Mouse (Mus musculus): ENCODE data around the gene Gm49393. TPM values are rescaled to one million over a fixed set of nuclear protein-coding genes. Genes with fewer than 3 reads are reported as not detected.

Gm49393 gene
- polyA plus RNA-seq (2012; rRNA removed), result not detected in 2 replicates

GRCm38 (mm10) chr13:60935490-60935889, at the start of gene Gm49393:
Gene Gm49393 (minus strand): TSS chr13:60935590.

GRCm38 (mm10) chr13:60941884-60942283, 6.5 kb upstream of the Gm49393 start, which contains the start of gene Tpbpa:
Gene Tpbpa (minus strand): TSS chr13:60941984.

GRCm38 (mm10) chr13:60936500-60936901, 1.1 kb upstream of the Gm49393 start, which contains the start of the genes Gm49391 and Ctla2a:
Gene Gm49391 (minus strand): TSS chr13:60936571.
Gene Ctla2a (minus strand): TSS chr13:60936625.

GRCm38 (mm10) chr13:60904780-60905179, 30.6 kb downstream of the Gm49393 start, which contains the start of gene Tpbpb:
Gene Tpbpb (minus strand): TSS chr13:60904880.

DNA sequence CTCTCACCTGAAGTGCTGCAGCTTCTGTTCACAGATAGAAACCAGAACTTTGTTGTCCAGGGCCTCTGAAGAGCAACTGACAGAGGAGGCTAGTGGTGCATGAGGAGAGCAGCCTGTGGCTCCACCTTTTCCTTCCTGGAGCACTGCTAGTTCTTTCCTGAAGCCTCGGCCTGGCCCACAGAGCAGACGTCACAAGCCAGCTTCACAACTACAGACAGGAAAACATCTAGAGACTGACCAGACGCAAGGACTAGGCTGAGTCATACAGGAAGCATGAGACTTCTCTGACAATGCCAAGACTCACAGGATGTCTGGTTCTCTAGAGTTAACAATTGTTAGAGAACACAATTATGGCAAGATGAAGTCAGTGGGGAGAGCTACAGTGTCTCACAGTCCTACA, 38.1 kb downstream of the Gm49393 start, which contains the start of gene Ctla2b:
Gene Ctla2b (minus strand): TSS at position 120 of the 400 bp plus-strand sequence.

DNA sequence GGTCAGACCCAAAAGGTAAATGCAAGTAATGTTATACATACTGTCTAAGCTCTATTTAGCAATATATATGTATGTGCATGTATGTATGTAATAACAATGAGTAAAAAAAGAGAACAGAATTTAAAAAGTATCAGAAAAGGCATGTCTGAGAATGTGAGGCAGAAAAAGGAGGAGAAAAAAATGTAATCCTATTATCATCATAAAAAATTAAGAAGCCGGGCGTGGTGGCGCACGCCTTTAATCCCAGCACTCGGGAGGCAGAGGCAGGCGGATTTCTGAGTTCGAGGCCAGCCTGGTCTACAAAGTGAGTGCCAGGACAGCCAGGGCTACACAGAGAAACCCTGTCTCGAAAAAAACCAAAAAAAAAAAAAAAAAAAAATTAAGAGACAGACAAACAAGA, 38.6 kb downstream of the Gm49393 start, which contains the start of gene Gm49392:
Gene Gm49392 (minus strand): TSS at position 101 of the 400 bp plus-strand sequence.

GRCm38 (mm10) chr13:60864281-60864680, 71.1 kb downstream of the Gm49393 start, which contains the start of gene 4930486L24Rik:
Gene 4930486L24Rik (minus strand): TSS chr13:60864475.

Other genes with a start within 250 kb of the Gm49393 start
- not detected in 2 replicates for gene BC051665, start 149.2 kb downstream of the Gm49393 start, polyA plus RNA-seq (2012; rRNA removed)
- gene Ctsll3, start 132.7 kb downstream of the Gm49393 start, polyA plus RNA-seq (2012; rRNA removed), result not detected in 2 replicates
- 0.05 TPM in 2 replicates for gene 4930486L24Rik, start 71.1 kb downstream of the Gm49393 start, polyA plus RNA-seq (2012; rRNA removed)
- gene Gm49392, start 38.7 kb downstream of the Gm49393 start, polyA plus RNA-seq (2012; rRNA removed), result 0.11 and 0.18 TPM in 2 replicates
- 1.7 and 2.5 TPM in 2 replicates for gene Ctla2b, start 38.1 kb downstream of the Gm49393 start, polyA plus RNA-seq (2012; rRNA removed)
- not detected in 2 replicates for gene Tpbpb, start 30.7 kb downstream of the Gm49393 start, polyA plus RNA-seq (2012; rRNA removed)
- gene Gm49391, start 981 bp upstream of the Gm49393 start, polyA plus RNA-seq (2012; rRNA removed), result 2.3 and 2.8 TPM in 2 replicates
- gene Ctla2a, start 1.0 kb upstream of the Gm49393 start, polyA plus RNA-seq (2012; rRNA removed), result 9.1 and 11.9 TPM in 2 replicates
- gene Tpbpa, start 6.4 kb upstream of the Gm49393 start, polyA plus RNA-seq (2012; rRNA removed), result 0.06 TPM in 1 of 2 replicates, not detected in the other
- not detected in 2 replicates for gene Ctsj, start 70.4 kb upstream of the Gm49393 start, polyA plus RNA-seq (2012; rRNA removed)
- gene Ctsq, start 105.0 kb upstream of the Gm49393 start, polyA plus RNA-seq (2012; rRNA removed), result not detected in 2 replicates
- not detected in 2 replicates for gene Ctsr, start 228.7 kb upstream of the Gm49393 start, polyA plus RNA-seq (2012; rRNA removed)

All from central nervous system, embryonic 14 days (tissue).